Mouse (Mus musculus) spleen, adult 2 months (tissue): ENCODE data around the gene Gm49450. TPM values are rescaled to one million over a fixed set of nuclear protein-coding genes. Genes with fewer than 3 reads are reported as not detected.

Experiments used
- DNase-seq, 2 experiments: peaks; one replicate each; pipeline versions ENCODE4 v3.0.0 to v3.0.0-alpha.2; 2012 to 2021; ENCODE audit warnings: low spot score in 2 of 2, low read depth in 1 of 2
- H3K27ac ChIP-seq: fragments of 200-500 bp; 2 replicates; pipeline ENCODE4 v1.5.1; 2012; ENCODE audit warnings: low read length, inconsistent platforms; ENCODE audit not compliant: insufficient read depth
- H3K27me3 ChIP-seq: fragments of 200-500 bp; 2 replicates; pipeline ENCODE4 v1.6.1; 2012; ENCODE audit warnings: mild to moderate bottlenecking, moderate library complexity, low read length, inconsistent platforms; ENCODE audit not compliant: control insufficient read depth, insufficient read depth
- H3K36me3 ChIP-seq: fragments of 200-500 bp; 2 replicates; pipeline ENCODE4 v1.6.1; 2012; ENCODE audit warnings: mild to moderate bottlenecking, low read length, inconsistent platforms; ENCODE audit not compliant: control insufficient read depth, insufficient read depth
- H3K4me1 ChIP-seq: fragments of 200-500 bp; 2 replicates; pipeline ENCODE4 v1.6.1; 2011; ENCODE audit warnings: inconsistent platforms; ENCODE audit not compliant: control insufficient read depth, insufficient read depth, insufficient read length
- H3K4me3 ChIP-seq: fragments of 200-500 bp; 2 replicates; pipeline ENCODE4 v1.5.1; 2011; ENCODE audit warnings: mild to moderate bottlenecking, inconsistent platforms; ENCODE audit not compliant: insufficient read depth, insufficient read length; ENCODE audit errors: extremely low read depth
- CTCF ChIP-seq: fragments of 200-500 bp; IDR thresholded peaks from 2 replicates; pipeline ENCODE4 v1.5.1; 2011; ENCODE audit warnings: mild to moderate bottlenecking, inconsistent platforms; ENCODE audit not compliant: insufficient read depth, insufficient read length, insufficient replicate concordance; ENCODE audit errors: extremely low read depth
- POLR2A ChIP-seq: fragments of 200-500 bp; IDR thresholded peaks from 2 replicates; pipeline ENCODE4 v1.6.1; 2011; ENCODE audit warnings: low read depth, low read length, inconsistent platforms
- WGBS: fragments of 180-500 bp; shearing (Covaris S2); methylation state at CpG from one replicate; pipeline ENCODE4 v1.1.7; 2018; 5-methylcytosine and 5-hydroxymethylcytosine counted together
- polyA plus RNA-seq: library from polyadenylated mRNA; depleted of rRNA; stranded (reverse); fragments of >200 nt; gene quantifications from 2 replicates; pipeline ENCODE4 v1.2.3, GENCODE M21; 2012

Gene Gm49450
- polyA plus RNA-seq, 1 experiment, result 16.3 TPM

DNA sequence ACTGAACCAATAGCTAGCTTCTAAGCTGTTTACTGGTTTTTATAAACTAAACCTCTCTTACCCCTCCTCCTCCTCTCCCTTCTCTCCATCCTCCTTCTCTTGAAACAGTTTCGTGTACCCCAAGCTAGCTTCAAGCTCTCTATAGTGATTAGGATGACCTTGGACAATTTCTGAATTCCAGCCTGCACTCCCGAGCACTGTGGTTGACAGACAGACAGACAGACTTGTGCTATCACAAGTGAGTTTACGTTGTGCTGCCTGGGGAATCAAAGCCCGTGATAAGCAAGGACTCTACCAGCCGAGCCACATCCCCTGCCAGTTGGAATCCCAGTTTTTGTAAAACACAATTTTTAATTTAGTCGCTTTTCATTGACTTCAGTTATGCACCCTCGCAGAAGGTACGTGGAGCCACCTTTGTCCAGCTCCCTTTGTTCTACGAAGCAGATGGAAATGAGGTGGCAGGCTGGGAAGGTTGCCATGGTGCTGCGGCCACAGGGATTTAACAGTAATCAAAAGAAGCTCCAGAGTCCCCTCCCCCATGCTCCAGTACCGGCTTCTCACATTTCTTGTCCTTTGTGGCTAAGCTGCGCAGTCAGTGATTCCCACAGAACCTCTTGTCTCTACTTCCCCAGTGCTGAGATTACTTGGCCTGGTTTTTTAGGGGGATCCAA, 15.5 kb upstream of the Gm49450 start:
- Histone ChIP-seq H3K4me3 (no peak overlapping the region), H3K27ac (no peak overlapping the region), H3K4me1 (0 out of 2 replicates have a peak, but pooled peaks cover 3% of the 10 kb centered on the region), H3K36me3 (no peaks in the 10 kb centered on the region), H3K27me3 (no peaks in the 10 kb centered on the region)
- no peak for TF ChIP-seq POLR2A
- TF ChIP-seq CTCF, result no peak
- DNase-seq, result no peak
- 84% methylated on average over 12 of the region's 12 CpGs for WGBS

DNA sequence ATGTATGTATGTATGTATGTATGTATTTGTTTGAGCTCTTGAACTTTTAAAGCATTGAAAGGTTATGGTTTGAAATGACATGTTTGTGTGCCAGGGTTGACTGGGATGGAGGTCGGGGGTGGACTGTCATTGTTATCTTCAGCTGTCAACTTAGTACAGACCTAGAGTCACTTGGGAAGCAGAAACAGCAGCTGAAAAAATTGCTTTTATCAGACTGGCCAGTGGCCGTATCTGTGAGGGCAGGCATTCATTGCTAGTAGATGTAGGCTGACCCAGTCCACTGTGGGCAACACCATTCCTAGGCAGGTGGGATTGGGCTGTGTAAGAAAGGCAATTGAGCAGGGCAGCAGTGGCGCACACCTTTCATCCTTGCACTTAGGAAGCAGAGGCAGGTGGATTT, 6.2 kb upstream of the Gm49450 start:
- Histone ChIP-seq H3K36me3 (no peaks in the 10 kb centered on the region), H3K27me3 (no peaks in the 10 kb centered on the region), H3K27ac (no peak overlapping the region), H3K4me3 (no peak overlapping the region), H3K4me1 (no peaks in the 10 kb centered on the region)
- WGBS, result 83% methylated on average over 3 of the region's 3 CpGs
- TF ChIP-seq CTCF (no peak), POLR2A (no peak)
- DNase-seq, result no peak

DNA sequence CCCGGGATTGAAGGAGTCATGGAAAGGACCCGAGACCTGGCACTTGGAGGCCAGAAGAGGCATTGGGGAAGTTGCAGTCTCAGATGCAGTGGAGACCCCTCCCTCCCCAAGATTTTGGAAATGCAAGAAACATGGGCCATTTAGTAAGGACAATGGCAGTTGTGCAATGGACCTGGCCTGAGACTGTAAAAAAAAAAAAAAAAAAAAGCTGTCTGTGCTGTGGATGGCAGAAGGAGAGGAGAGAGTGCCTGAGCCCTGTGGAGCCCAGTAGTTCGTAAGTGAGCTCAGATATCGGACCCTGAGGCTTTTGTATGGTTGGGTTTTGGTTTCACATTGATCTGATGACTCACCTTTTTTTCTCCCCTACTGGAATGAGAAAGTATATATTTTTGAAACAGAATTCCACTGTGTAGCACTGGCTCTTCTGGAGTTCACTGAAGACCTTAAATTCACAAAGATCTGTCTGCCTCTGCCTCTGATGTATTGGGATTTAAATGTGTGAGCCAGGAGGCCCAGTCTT, 5.6 kb upstream of the Gm49450 start:
- Histone ChIP-seq H3K36me3 (no peaks in the 10 kb centered on the region), H3K27me3 (no peaks in the 10 kb centered on the region), H3K4me1 (no peaks in the 10 kb centered on the region), H3K27ac (no peak overlapping the region), H3K4me3 (no peak overlapping the region)
- 83% methylated on average over 4 of the region's 4 CpGs for WGBS
- TF ChIP-seq POLR2A, result no peak
- TF ChIP-seq CTCF, result no peak
- DNase-seq, result no peak

DNA sequence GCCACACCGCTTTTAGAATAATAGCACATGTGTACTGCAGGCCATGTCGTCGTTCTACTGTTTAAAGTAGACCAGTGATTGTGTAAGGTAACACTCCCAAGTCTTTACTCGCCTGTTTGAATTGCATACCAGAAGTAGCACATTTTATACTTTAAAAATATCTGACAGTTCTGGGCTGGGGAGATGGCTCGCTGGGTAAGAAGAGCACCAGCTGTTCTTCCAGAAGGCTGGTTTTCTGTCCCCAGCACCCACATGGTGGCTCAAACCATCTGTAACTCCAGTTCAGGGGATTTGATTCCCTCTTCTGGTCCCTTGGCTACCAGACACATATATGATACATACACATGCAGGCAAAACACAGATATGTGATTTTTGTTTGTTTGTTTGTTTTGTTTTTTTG, 4.1 kb upstream of the Gm49450 start:
- Histone ChIP-seq H3K36me3 (no peaks in the 10 kb centered on the region), H3K27me3 (no peaks in the 10 kb centered on the region), H3K27ac (no peak overlapping the region), H3K4me1 (no peaks in the 10 kb centered on the region), H3K4me3 (no peak overlapping the region)
- TF ChIP-seq POLR2A, result no peak
- TF ChIP-seq CTCF, result no peak
- 81% methylated on average over 5 of the region's 5 CpGs for WGBS
- no peak for DNase-seq

DNA sequence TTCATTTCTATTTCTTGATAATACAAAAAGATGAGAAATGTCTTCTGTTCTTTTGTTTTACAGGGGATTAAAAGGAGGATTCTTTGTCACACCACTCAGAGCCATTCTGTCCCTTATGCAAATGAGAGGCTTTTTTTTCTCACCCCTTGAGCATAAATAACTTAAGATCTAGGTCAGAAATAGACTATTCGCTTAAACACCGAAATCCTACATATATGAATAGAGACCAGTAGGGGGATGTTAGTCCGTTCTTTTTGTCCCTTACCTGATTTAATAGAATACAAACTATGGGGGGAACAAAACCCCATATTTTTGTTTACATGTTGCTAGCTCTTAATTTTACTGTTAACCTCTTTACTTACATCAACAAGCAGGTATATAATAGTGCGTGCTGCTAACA, 2.6 kb upstream of the Gm49450 start:
- H3K27ac ChIP-seq, result no peak overlapping the region
- TF ChIP-seq POLR2A, result no peak
- no peak overlapping the region for H3K4me3 ChIP-seq
- H3K4me1 ChIP-seq, result no peaks in the 10 kb centered on the region; the same call in 1 of the 2 replicates
- DNase-seq, result no peak
- H3K36me3 ChIP-seq, result no peaks in the 10 kb centered on the region
- WGBS, result 91% methylated on average over 4 of the region's 4 CpGs
- no peaks in the 10 kb centered on the region for H3K27me3 ChIP-seq

DNA sequence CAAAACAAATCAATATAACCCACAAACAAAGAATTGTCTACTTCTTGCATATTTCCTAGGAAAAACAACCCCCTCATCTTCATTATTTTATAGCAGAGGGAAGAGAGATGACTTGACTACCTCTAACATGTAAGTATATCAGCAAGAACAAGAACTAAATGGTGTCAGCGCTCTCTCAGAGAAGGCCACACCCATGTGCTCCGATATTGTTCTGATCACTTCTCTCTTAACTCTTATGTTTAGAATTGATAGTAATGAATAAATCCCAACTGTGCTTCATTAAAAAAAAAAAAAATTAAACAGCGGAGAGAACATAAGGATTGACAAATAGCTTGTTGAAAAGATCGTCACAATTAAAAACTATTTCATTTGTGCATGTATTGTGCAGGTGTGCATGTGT, 2.0 kb upstream of the Gm49450 start:
- Histone ChIP-seq H3K4me1 (no peaks in the 10 kb centered on the region; the same call in 1 of the 2 replicates), H3K27me3 (no peaks in the 10 kb centered on the region), H3K36me3 (no peaks in the 10 kb centered on the region), H3K4me3 (no peak overlapping the region), H3K27ac (no peak overlapping the region)
- DNase-seq, result no peak
- TF ChIP-seq POLR2A, result no peak
- TF ChIP-seq CTCF, result no peak
- 91% methylated on average over 4 of the region's 4 CpGs for WGBS

DNA sequence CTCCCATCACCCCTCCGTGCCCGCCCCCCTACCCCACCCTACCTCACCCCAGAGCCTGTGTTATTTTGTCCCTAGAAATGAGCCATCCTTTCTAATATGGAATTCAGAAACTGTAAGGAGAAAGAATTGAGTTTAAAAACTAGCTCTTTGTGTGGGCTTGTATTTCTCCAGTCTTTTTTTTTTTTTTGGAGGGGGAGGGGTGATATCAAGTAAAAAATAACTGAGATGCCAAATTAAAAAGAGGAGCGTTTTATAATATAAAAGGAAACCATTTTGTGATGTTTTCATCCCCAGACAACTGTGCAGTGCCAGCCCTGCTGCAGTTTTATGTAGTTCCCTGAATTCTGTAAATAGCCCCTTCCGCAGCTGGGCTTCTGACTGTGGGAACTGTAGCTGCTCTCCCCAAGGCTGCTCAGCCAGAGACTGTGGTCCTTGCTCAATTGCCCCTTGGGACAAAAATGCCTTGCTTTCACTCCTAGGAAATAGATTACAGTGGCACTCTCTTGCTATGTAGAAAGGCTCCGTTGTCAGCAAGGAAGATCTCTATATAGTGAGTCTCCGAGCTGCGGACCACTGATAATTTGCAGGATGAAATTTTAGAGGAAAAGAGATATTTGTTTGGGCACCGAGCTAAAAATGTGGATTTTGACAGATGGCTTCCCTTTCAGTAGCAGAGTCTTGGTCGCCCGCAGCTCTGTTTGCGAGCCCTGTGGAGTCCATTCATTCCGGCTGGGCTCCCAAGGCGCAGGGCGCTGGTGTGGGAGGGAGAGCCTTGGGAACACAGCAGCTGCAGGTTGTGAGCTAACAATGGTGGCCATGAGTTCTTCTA, 1.3 kb upstream of the Gm49450 start:
- Histone ChIP-seq H3K27ac (no peak overlapping the region), H3K36me3 (no peaks in the 10 kb centered on the region), H3K27me3 (no peaks in the 10 kb centered on the region), H3K4me1 (no peaks in the 10 kb centered on the region; the same call in 1 of the 2 replicates), H3K4me3 (no peak overlapping the region)
- TF ChIP-seq CTCF (no peak), POLR2A (no peak)
- no peak for DNase-seq
- WGBS, result 85% methylated on average over 14 of the region's 14 CpGs
